Comparison of ENCODE assay signal across 8 mouse cellular contexts in genomic region chr15:99420521-99421014, GRCm38 (mm10). TPM values are rescaled to one million over a fixed set of nuclear protein-coding genes. Genes with fewer than 3 reads are reported as not detected.
DNase-seq lines count a peak whose midpoint lies in the region; ATAC-seq and TF ChIP-seq lines count a peak whose summit lies in the region.

No protein-coding gene starts in this region.

- H3K9ac ChIP-seq in heart, embryonic 15.5 days = 0 out of 2 replicates have a peak overlapping the region, but pooled peaks have one; percentile 7

- H3K4me1 ChIP-seq in embryonic fibroblast, embryonic 13.5 days (ENCODE audit: control insufficient read depth, insufficient read depth, low read length) = peaks cover 8% of the 10 kb centered on the region
- H3K4me1 ChIP-seq in heart, embryonic 15.5 days (replicated peaks) = peaks cover 32% of the 10 kb centered on the region

- H3K4me2 ChIP-seq in heart, embryonic 15.5 days = peak overlapping the region; percentile 46

- H3K4me3 ChIP-seq in embryonic fibroblast, embryonic 13.5 days (ENCODE audit: insufficient read depth, low read length) = no peak overlapping the region
- H3K4me3 ChIP-seq in heart, embryonic 15.5 days = 0 out of 2 replicates have a peak overlapping the region, but pooled peaks have one; percentile 5

- no peak for TF ChIP-seq CTCF in embryonic fibroblast, embryonic 13.5 days (IDR thresholded peaks at IDR 0.05; ENCODE audit: borderline replicate concordance, insufficient read depth, low read length)

- no peaks in the 10 kb centered on the region for H3K27me3 ChIP-seq in heart, embryonic 15.5 days

- 20% methylated on average over 12 of the region's 12 CpGs for WGBS in heart, embryonic 15.5 days

- peak; percentile 53 for ATAC-seq in heart, embryonic 15.5 days (replicated peaks; ENCODE audit: insufficient number of reproducible peaks, insufficient read depth, low FRiP score, low read depth)
- no peak for ATAC-seq in cerebellum, adult (ENCODE audit: insufficient number of reproducible peaks, low FRiP score, low TSS enrichment)

- no peak; the same call in 1 of the 2 replicates for TF ChIP-seq POLR2A in embryonic fibroblast, embryonic 13.5 days (IDR thresholded peaks at IDR 0.05; ENCODE audit: low read depth, low read length)

- H3K9me3 ChIP-seq in heart, embryonic 15.5 days (replicated peaks) = no peaks in the 10 kb centered on the region

- H3K27ac ChIP-seq in embryonic fibroblast, embryonic 13.5 days (ENCODE audit: insufficient read depth, low read length) = peak overlapping the region; percentile 89
- H3K27ac ChIP-seq in heart, embryonic 15.5 days = peak overlapping the region; percentile 90

- DNase-seq in right cerebral cortex, postnatal 4 days = peak; percentile 43
- DNase-seq in right cerebral cortex, postnatal 14 days = no peak
- peak; percentile 61 to 86 for DNase-seq in kidney, postnatal 25 days
- peak; percentile 84 for DNase-seq in mesoderm, embryonic 11.5 days (ENCODE audit: low read depth, low spot score)
- DNase-seq in testis, postnatal 10 days (ENCODE audit: low spot score) = peak; percentile 88

- peaks cover 23% of the 10 kb centered on the region; the same call in 1 of the 2 replicates for H3K36me3 ChIP-seq in heart, embryonic 15.5 days

RNA-seq across cellular contexts. Expression of gene Tmbim6, which starts 27.9 kb away (rescaled TPM):
- 419 and 479 TPM in 2 replicates for polyA plus RNA-seq in embryonic fibroblast, embryonic 13.5 days (2011; ENCODE audit: insufficient read length, low read depth, missing spikeins)
- 221 and 295 TPM in 2 replicates for polyA plus RNA-seq in heart, embryonic 15.5 days (2015; fragmentation: Nextera tagmentation; extraction: Ambion mirVana)

RNA-seq across cellular contexts. Expression of gene Nckap5l, which starts 37.0 kb away (rescaled TPM):
- 11.6 and 18.6 TPM in 2 replicates for polyA plus RNA-seq in embryonic fibroblast, embryonic 13.5 days (2011; ENCODE audit: insufficient read length, low read depth, missing spikeins)
- 6.8 and 8.0 TPM in 2 replicates for polyA plus RNA-seq in heart, embryonic 15.5 days (2015; fragmentation: Nextera tagmentation; extraction: Ambion mirVana)

RNA-seq across cellular contexts. Expression of gene Fmnl3, which starts 50.3 kb away (rescaled TPM):
- 49.5 and 51.2 TPM in 2 replicates for polyA plus RNA-seq in embryonic fibroblast, embryonic 13.5 days (2011; ENCODE audit: insufficient read length, low read depth, missing spikeins)
- 14.0 and 17.8 TPM in 2 replicates for polyA plus RNA-seq in heart, embryonic 15.5 days (2015; fragmentation: Nextera tagmentation; extraction: Ambion mirVana)

RNA-seq across cellular contexts. Expression of gene Bcdin3d, which starts 54.0 kb away (rescaled TPM):
- 3.5 and 5.8 TPM in 2 replicates for polyA plus RNA-seq in embryonic fibroblast, embryonic 13.5 days (2011; ENCODE audit: insufficient read length, low read depth, missing spikeins)
- polyA plus RNA-seq in heart, embryonic 15.5 days (2015; fragmentation: Nextera tagmentation; extraction: Ambion mirVana) = 10.8 and 11.7 TPM in 2 replicates
